Mouse (Mus musculus) stomach, embryonic 15.5 days (tissue): ENCODE results near the gene Slc44a1. TPM values are rescaled to one million over a fixed set of nuclear protein-coding genes. Genes with fewer than 3 reads are reported as not detected.

Source experiments
- ATAC-seq: fragments of 200-750 bp; cut with Nextera tagmentation; 2 replicates; pipeline ENCODE4 v1.8.0; 2017; ENCODE audit warnings: low read depth, moderate number of reproducible peaks, moderate TSS enrichment; ENCODE audit not compliant: insufficient read depth, low FRiP score
- H3K27ac ChIP-seq: fragments of 300-500 bp; sonication (generic); 2 replicates; pipeline ENCODE4 v1.5.1; 2015; ENCODE audit warnings: mild to moderate bottlenecking, inconsistent platforms
- H3K27me3 ChIP-seq: fragments of 300-500 bp; sonication (generic); replicated peaks from 2 replicates; pipeline ENCODE4 v1.6.1; 2015; ENCODE audit warnings: inconsistent platforms
- H3K36me3 ChIP-seq: fragments of 300-500 bp; sonication (generic); 2 replicates; pipeline ENCODE4 v1.6.1; 2015; ENCODE audit warnings: inconsistent platforms
- H3K4me1 ChIP-seq: fragments of 300-500 bp; sonication (generic); 2 replicates; pipeline ENCODE4 v1.6.1; 2015; ENCODE audit warnings: inconsistent platforms
- H3K4me2 ChIP-seq: fragments of 300-500 bp; sonication (generic); 2 replicates; pipeline ENCODE4 v1.6.1; 2015; ENCODE audit warnings: mild to moderate bottlenecking, inconsistent platforms
- H3K4me3 ChIP-seq: fragments of 300-500 bp; sonication (generic); replicated peaks from 2 replicates; pipeline ENCODE4 v1.5.1; 2015; ENCODE audit warnings: inconsistent platforms
- H3K9ac ChIP-seq: fragments of 300-500 bp; sonication (generic); 2 replicates; pipeline ENCODE4 v1.6.1; 2015; ENCODE audit warnings: inconsistent platforms
- H3K9me3 ChIP-seq: fragments of 300-500 bp; sonication (generic); 2 replicates; pipeline ENCODE4 v1.6.1; 2016; ENCODE audit warnings: inconsistent platforms
- WGBS: fragments of 180-500 bp; shearing (Covaris S2); methylation state at CpG from one replicate; pipeline ENCODE4 v1.1.7; 2015; 5-methylcytosine and 5-hydroxymethylcytosine counted together
- polyA plus RNA-seq: library from polyadenylated mRNA; unstranded; fragments of >200 nt; fragmentation: Nextera tagmentation; extraction: Ambion mirVana; gene quantifications from 2 replicates; pipeline ENCODE4 v1.2.1, GENCODE M21; 2015

Gene Slc44a1
- polyA plus RNA-seq, 1 experiment from 2014 or later, result 49.6 TPM

GRCm38 (mm10) chr4:53595246-53596062 lies 155.2 kb downstream of the Slc44a1 start:
- Histone ChIP-seq H3K36me3 (no peaks in the 10 kb centered on the region), H3K9ac (no peak overlapping the region), H3K4me1 (no peaks in the 10 kb centered on the region), H3K4me3 (no peak overlapping the region), H3K27me3 (no peaks in the 10 kb centered on the region), H3K27ac (peak overlapping the region; percentile 45; the same call in 1 of the 2 replicates), H3K9me3 (no peaks in the 10 kb centered on the region), H3K4me2 (no peak overlapping the region)
- WGBS, result 68% methylated on average over 12 of the region's 12 CpGs
- ATAC-seq, result peak; percentile 78

GRCm38 (mm10) chr4:53596063-53596895 lies 156.1 kb downstream of the Slc44a1 start:
- H3K36me3 ChIP-seq, result no peaks in the 10 kb centered on the region
- no peak overlapping the region for H3K4me3 ChIP-seq
- H3K4me2 ChIP-seq, result 0 out of 2 replicates have a peak overlapping the region, but pooled peaks have one; percentile 10
- no peaks in the 10 kb centered on the region for H3K4me1 ChIP-seq
- H3K9ac ChIP-seq, result no peak overlapping the region
- WGBS, result 69% methylated on average over 15 of the region's 15 CpGs
- H3K9me3 ChIP-seq, result no peaks in the 10 kb centered on the region
- H3K27me3 ChIP-seq, result no peaks in the 10 kb centered on the region
- ATAC-seq, result no peak
- peak overlapping the region; percentile 45; the same call in 1 of the 2 replicates for H3K27ac ChIP-seq

- Histone ChIP-seq H3K36me3 (no peaks in the 10 kb centered on the region), H3K27me3 (no peaks in the 10 kb centered on the region), H3K4me1 (no peaks in the 10 kb centered on the region), H3K9ac (no peak overlapping the region), H3K9me3 (no peaks in the 10 kb centered on the region), H3K4me2 (no peak overlapping the region), H3K27ac (no peak overlapping the region), H3K4me3 (no peak overlapping the region)
- 44% methylated on average over 6 of the region's 6 CpGs for WGBS
- no peak for ATAC-seq
Measured at GRCm38 (mm10) chr4:53600462-53600861, 160.2 kb downstream of the Slc44a1 start.

- no peak overlapping the region for H3K4me2 ChIP-seq
- ATAC-seq, result no peak
- 79% methylated on average over 5 of the region's 5 CpGs for WGBS
Measured at GRCm38 (mm10) chr4:53614576-53615225, 174.5 kb downstream of the Slc44a1 start.

GRCm38 (mm10) chr4:53617968-53618367 lies 177.8 kb downstream of the Slc44a1 start:
- H3K4me1 ChIP-seq, result no peaks in the 10 kb centered on the region
- H3K36me3 ChIP-seq, result no peaks in the 10 kb centered on the region
- no peaks in the 10 kb centered on the region for H3K9me3 ChIP-seq
- no peaks in the 10 kb centered on the region for H3K27me3 ChIP-seq
- no peak overlapping the region for H3K4me2 ChIP-seq
- H3K27ac ChIP-seq, result no peak overlapping the region
- no peak overlapping the region for H3K4me3 ChIP-seq
- no peak for ATAC-seq
- H3K9ac ChIP-seq, result no peak overlapping the region
- 49% methylated on average over 3 of the region's 3 CpGs for WGBS

More at GRCm38 (mm10) chr4:53614576-53615225, 174.5 kb downstream of the Slc44a1 start:
- no peaks in the 10 kb centered on the region for H3K4me1 ChIP-seq
- H3K27me3 ChIP-seq, result no peaks in the 10 kb centered on the region
- H3K4me3 ChIP-seq, result no peak overlapping the region
- H3K27ac ChIP-seq, result no peak overlapping the region
- no peaks in the 10 kb centered on the region for H3K9me3 ChIP-seq
- no peaks in the 10 kb centered on the region for H3K36me3 ChIP-seq
- no peak overlapping the region for H3K9ac ChIP-seq

- H3K27me3 ChIP-seq, result no peaks in the 10 kb centered on the region
- 82% methylated on average over 6 of the region's 6 CpGs for WGBS
- no peaks in the 10 kb centered on the region for H3K36me3 ChIP-seq
- no peak overlapping the region for H3K9ac ChIP-seq
- no peak overlapping the region for H3K4me2 ChIP-seq
- no peaks in the 10 kb centered on the region for H3K9me3 ChIP-seq
- no peak overlapping the region for H3K27ac ChIP-seq
- H3K4me3 ChIP-seq, result no peak overlapping the region
- ATAC-seq, result no peak
- no peaks in the 10 kb centered on the region for H3K4me1 ChIP-seq
Measured at GRCm38 (mm10) chr4:53620104-53620503, 179.9 kb downstream of the Slc44a1 start.

GRCm38 (mm10) chr4:53621084-53621483 lies 180.9 kb downstream of the Slc44a1 start:
- Histone ChIP-seq H3K36me3 (no peaks in the 10 kb centered on the region), H3K4me1 (no peaks in the 10 kb centered on the region), H3K9ac (no peak overlapping the region), H3K4me3 (no peak overlapping the region), H3K27me3 (no peaks in the 10 kb centered on the region), H3K4me2 (no peak overlapping the region), H3K9me3 (no peaks in the 10 kb centered on the region), H3K27ac (no peak overlapping the region)
- WGBS, result 53% methylated on average over 6 of the region's 6 CpGs
- ATAC-seq, result no peak

GRCm38 (mm10) chr4:53621490-53621889 lies 181.3 kb downstream of the Slc44a1 start:
- peak; percentile 74; the same call in 1 of the 2 replicates for ATAC-seq
- Histone ChIP-seq H3K9me3 (no peaks in the 10 kb centered on the region), H3K4me3 (no peak overlapping the region), H3K4me1 (no peaks in the 10 kb centered on the region), H3K4me2 (no peak overlapping the region), H3K9ac (no peak overlapping the region), H3K36me3 (no peaks in the 10 kb centered on the region), H3K27ac (no peak overlapping the region), H3K27me3 (no peaks in the 10 kb centered on the region)
- 31% methylated on average over 5 of the region's 5 CpGs for WGBS

GRCm38 (mm10) chr4:53623711-53624110 lies 183.5 kb downstream of the Slc44a1 start:
- ATAC-seq, result no peak
- Histone ChIP-seq H3K36me3 (no peaks in the 10 kb centered on the region), H3K9ac (no peak overlapping the region), H3K4me3 (no peak overlapping the region), H3K4me2 (no peak overlapping the region), H3K27ac (no peak overlapping the region), H3K4me1 (no peaks in the 10 kb centered on the region), H3K27me3 (no peaks in the 10 kb centered on the region), H3K9me3 (no peaks in the 10 kb centered on the region)
- 84% methylated on average over 1 of the region's 1 CpGs for WGBS

GRCm38 (mm10) chr4:53624816-53625215 lies 184.6 kb downstream of the Slc44a1 start:
- no peak overlapping the region for H3K9ac ChIP-seq
- no peaks in the 10 kb centered on the region for H3K9me3 ChIP-seq
- no peak overlapping the region for H3K27ac ChIP-seq
- H3K27me3 ChIP-seq, result no peaks in the 10 kb centered on the region
- no peaks in the 10 kb centered on the region for H3K4me1 ChIP-seq
- ATAC-seq, result no peak
- H3K4me3 ChIP-seq, result no peak overlapping the region
- no peaks in the 10 kb centered on the region for H3K36me3 ChIP-seq
- no peak overlapping the region for H3K4me2 ChIP-seq
- 44% methylated on average over 4 of the region's 4 CpGs for WGBS

GRCm38 (mm10) chr4:53625263-53625662 lies 185.1 kb downstream of the Slc44a1 start:
- Histone ChIP-seq H3K4me2 (no peak overlapping the region), H3K27me3 (no peaks in the 10 kb centered on the region), H3K4me3 (no peak overlapping the region), H3K36me3 (no peaks in the 10 kb centered on the region), H3K9me3 (no peaks in the 10 kb centered on the region), H3K27ac (no peak overlapping the region), H3K4me1 (no peaks in the 10 kb centered on the region), H3K9ac (no peak overlapping the region)
- ATAC-seq, result no peak
- WGBS, result 82% methylated on average over 3 of the region's 3 CpGs
